Mouse (Mus musculus) E14TG2a.4 (cell line): ENCODE data around the gene Kank2.
"Not testable (repeated sequence)": the region's sequence is repeated elsewhere in the genome, so short reads cannot be mapped to it uniquely, and the experiment has no call there.

Source experiments
- H3K27me3 ChIP-seq: 2 replicates; pipeline ENCODE4 v1.6.1; 2014; ENCODE audit warnings: low read length, control low read depth; ENCODE audit not compliant: insufficient read depth
- H3K36me3 ChIP-seq: 2 replicates; pipeline ENCODE4 v1.6.1; 2014; ENCODE audit warnings: low read length, control low read depth; ENCODE audit not compliant: insufficient read depth
- H3K4me1 ChIP-seq: replicated peaks from 2 replicates; pipeline ENCODE4 v1.6.1; 2014; ENCODE audit warnings: low read depth, low read length, control low read depth
- H3K4me3 ChIP-seq: replicated peaks from 2 replicates; pipeline ENCODE4 v1.5.1; 2014; ENCODE audit warnings: mild to moderate bottlenecking, low read length
- H3K9me3 ChIP-seq: 2 replicates; pipeline ENCODE4 v1.6.1; 2014; ENCODE audit warnings: low read length, control low read depth
- CTCF ChIP-seq: conservative IDR thresholded peaks from 2 replicates; pipeline ENCODE4 v1.5.1; 2014; ENCODE audit warnings: low read length
- NANOG ChIP-seq: IDR thresholded peaks from 2 replicates; pipeline ENCODE4 v1.6.1; 2014; ENCODE audit warnings: borderline replicate concordance, low read length, mixed read lengths
- POU5F1 ChIP-seq: IDR thresholded peaks from 2 replicates; pipeline ENCODE4 v1.6.1; 2014; ENCODE audit warnings: low read length, borderline replicate concordance

The Kank2 gene

GRCm38 (mm10) chr9:21795579-21795978, 3.0 kb downstream of the Kank2 start:
- Histone ChIP-seq H3K27me3 (no peaks in the 10 kb centered on the region), H3K4me1 (peaks cover 87% of the 10 kb centered on the region), H3K36me3 (peaks cover 82% of the 10 kb centered on the region), H3K9me3 (no peaks in the 10 kb centered on the region), H3K4me3 (peak overlapping the region; percentile 97)
- no peak for TF ChIP-seq CTCF
- TF ChIP-seq POU5F1: no peak
- TF ChIP-seq NANOG: no peak

- Histone ChIP-seq H3K9me3 (no peaks in the 10 kb centered on the region), H3K27me3 (no peaks in the 10 kb centered on the region), H3K36me3 (peaks cover 82% of the 10 kb centered on the region), H3K4me3 (peak overlapping the region; percentile 97), H3K4me1 (peaks cover 87% of the 10 kb centered on the region)
- TF ChIP-seq CTCF (no peak), POU5F1 (no peak), NANOG (no peak)
Measured at GRCm38 (mm10) chr9:21794925-21795324, 3.6 kb downstream of the Kank2 start.

GRCm38 (mm10) chr9:21794344-21794834, 4.2 kb downstream of the Kank2 start:
- no peak for TF ChIP-seq POU5F1
- H3K27me3 ChIP-seq: no peaks in the 10 kb centered on the region
- peaks cover 87% of the 10 kb centered on the region for H3K4me1 ChIP-seq
- H3K9me3 ChIP-seq: no peaks in the 10 kb centered on the region
- peaks cover 82% of the 10 kb centered on the region for H3K36me3 ChIP-seq
- peak overlapping the region; percentile 97 for H3K4me3 ChIP-seq

DNA sequence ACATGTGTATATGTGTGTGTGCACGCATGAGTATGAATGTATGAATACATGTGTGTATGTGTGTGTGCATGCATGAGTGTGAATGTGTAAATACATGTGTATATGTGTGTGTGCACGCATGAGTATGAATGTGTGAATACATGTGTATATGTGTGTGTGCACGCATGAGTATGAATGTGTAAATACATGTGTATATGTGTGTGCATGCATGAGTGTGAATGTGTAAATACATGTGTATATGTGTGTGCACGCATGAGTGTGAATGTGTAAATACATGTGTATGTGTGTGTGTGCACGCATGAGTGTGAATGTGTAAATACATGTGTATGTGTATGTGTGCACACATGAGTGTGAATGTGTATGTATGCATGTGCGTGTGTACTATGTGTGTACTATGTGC, 5.0 kb downstream of the Kank2 start:
- H3K27me3 ChIP-seq, H3K9me3 ChIP-seq, H3K4me3 ChIP-seq: not testable (repeated sequence)
- Histone ChIP-seq H3K4me1 (peaks cover 88% of the 10 kb centered on the region), H3K36me3 (peaks cover 89% of the 10 kb centered on the region)

GRCm38 (mm10) chr9:21792644-21793043, 5.9 kb downstream of the Kank2 start:
- no peaks in the 10 kb centered on the region for H3K27me3 ChIP-seq
- H3K4me3 ChIP-seq: peak overlapping the region; percentile 39; the same call in 1 of the 2 replicates
- no peak for TF ChIP-seq CTCF
- no peak for TF ChIP-seq NANOG
- TF ChIP-seq POU5F1: no peak
- H3K9me3 ChIP-seq: no peaks in the 10 kb centered on the region
- peaks cover 98% of the 10 kb centered on the region for H3K36me3 ChIP-seq
- H3K4me1 ChIP-seq: peaks cover 97% of the 10 kb centered on the region

GRCm38 (mm10) chr9:21791861-21792260, 6.7 kb downstream of the Kank2 start:
- Histone ChIP-seq H3K27me3 (no peaks in the 10 kb centered on the region), H3K4me3 (0 out of 2 replicates have a peak overlapping the region, but pooled peaks have one; percentile 29), H3K9me3 (no peaks in the 10 kb centered on the region), H3K36me3 (peaks cover 95% of the 10 kb centered on the region), H3K4me1 (peaks cover 96% of the 10 kb centered on the region)
- no peak for TF ChIP-seq POU5F1
- TF ChIP-seq NANOG: no peak
- TF ChIP-seq CTCF: no peak

DNA sequence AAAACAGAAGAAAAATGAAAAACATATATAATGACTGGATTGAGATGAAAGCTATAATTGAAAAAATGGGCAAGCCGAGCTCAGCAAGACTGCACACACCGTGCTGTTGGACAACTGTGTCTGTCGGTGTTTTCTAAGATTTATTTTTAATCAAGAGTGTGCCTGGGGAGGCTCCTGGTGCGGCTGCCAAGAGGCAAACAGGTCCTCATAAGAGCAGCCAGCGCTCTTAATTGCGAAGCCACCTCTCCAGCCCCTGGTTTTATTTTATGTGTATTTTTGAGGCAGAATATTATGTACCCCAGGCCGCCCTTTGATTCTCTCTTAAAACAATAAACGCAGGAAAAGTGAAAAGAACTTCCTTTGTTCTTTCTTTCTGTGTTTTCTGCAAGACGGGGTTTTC, 10.3 kb downstream of the Kank2 start:
- H3K27me3 ChIP-seq: no peaks in the 10 kb centered on the region
- peak overlapping the region; percentile 50 for H3K4me3 ChIP-seq
- TF ChIP-seq CTCF (no peak), POU5F1 (no peak), NANOG (no peak)

GRCm38 (mm10) chr9:21787654-21788053, 10.9 kb downstream of the Kank2 start:
- H3K9me3 ChIP-seq: no peaks in the 10 kb centered on the region
- TF ChIP-seq NANOG (no peak), POU5F1 (no peak), CTCF (no peak)
- H3K27me3 ChIP-seq: no peaks in the 10 kb centered on the region
- H3K4me3 ChIP-seq: peak overlapping the region; percentile 50
- peaks cover 93% of the 10 kb centered on the region for H3K36me3 ChIP-seq
- H3K4me1 ChIP-seq: peaks cover 93% of the 10 kb centered on the region

More for the DNA sequence above, 10.3 kb downstream of the Kank2 start:
- Histone ChIP-seq H3K4me1 (peaks cover 96% of the 10 kb centered on the region), H3K36me3 (peaks cover 94% of the 10 kb centered on the region), H3K9me3 (no peaks in the 10 kb centered on the region)

GRCm38 (mm10) chr9:21786906-21787305, 11.6 kb downstream of the Kank2 start:
- H3K4me3 ChIP-seq: peak overlapping the region; percentile 50
- H3K27me3 ChIP-seq: no peaks in the 10 kb centered on the region
- TF ChIP-seq CTCF (peak; percentile 79), NANOG (no peak)
- H3K4me1 ChIP-seq: peaks cover 93% of the 10 kb centered on the region
- no peaks in the 10 kb centered on the region for H3K9me3 ChIP-seq
- H3K36me3 ChIP-seq: peaks cover 92% of the 10 kb centered on the region

DNA sequence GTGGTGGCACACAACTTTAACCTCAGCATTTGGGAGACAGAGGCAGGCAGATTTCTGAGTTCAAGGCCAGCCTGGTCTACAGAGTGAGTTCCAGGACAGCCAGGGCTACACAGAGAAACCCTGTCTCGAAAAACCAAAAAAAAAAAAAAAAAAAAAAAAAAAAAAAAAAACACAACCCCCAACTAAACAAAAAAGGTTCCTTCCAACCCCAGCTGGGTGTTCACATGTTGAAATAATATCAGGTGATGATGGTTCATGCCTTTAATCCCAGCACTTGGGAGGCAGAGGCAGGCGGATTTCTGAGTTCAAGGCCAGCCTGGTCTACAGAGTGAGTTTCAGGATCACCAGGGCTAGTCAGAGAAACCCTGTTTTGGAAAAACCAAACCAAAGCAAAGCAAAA, 12.2 kb downstream of the Kank2 start:
- H3K4me1 ChIP-seq: peaks cover 93% of the 10 kb centered on the region

More for the DNA sequence above, 12.2 kb downstream of the Kank2 start:
- not testable (repeated sequence) for H3K27me3 ChIP-seq, H3K9me3 ChIP-seq, H3K4me3 ChIP-seq
- H3K36me3 ChIP-seq: peaks cover 92% of the 10 kb centered on the region
